Mouse (Mus musculus): ENCODE results near the gene 1700074P13Rik.
"Not testable (repeated sequence)": the region's sequence is repeated elsewhere in the genome, so short reads cannot be mapped to it uniquely, and the experiment has no call there.

The 1700074P13Rik gene

GRCm38 (mm10) chr6:40940457-40940856, at the start of gene 1700074P13Rik:
TSS of gene 1700074P13Rik (minus strand) at chr6:40940557.
- DNase-seq (ENCODE audit: low spot score in 2 of 2): no peak

DNA sequence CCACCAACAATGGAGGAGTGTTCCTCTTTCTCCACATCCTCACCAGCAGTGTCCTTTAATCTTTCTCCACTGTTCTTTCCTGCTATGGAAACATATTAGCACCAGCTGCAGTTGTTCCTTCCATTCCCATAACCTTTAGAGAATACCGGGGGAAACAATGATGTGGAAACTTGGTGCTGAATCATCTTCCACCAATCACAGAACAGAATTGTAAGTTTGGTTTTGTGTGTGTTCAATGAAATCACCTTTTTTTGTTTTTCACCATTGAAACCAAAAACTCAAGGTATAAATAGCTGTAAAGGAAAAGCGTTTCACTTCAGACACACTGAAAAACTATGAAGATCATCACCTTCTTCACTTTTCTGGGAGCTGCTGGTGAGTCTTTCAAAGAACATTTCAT, 24.1 kb upstream of the 1700074P13Rik start, which contains the start of gene 1810009J06Rik:
TSS of gene 1810009J06Rik (plus strand) at position 301 of the 400 bp plus-strand sequence.
- not testable (repeated sequence) for DNase-seq (ENCODE audit: low spot score in 2 of 2)

DNA sequence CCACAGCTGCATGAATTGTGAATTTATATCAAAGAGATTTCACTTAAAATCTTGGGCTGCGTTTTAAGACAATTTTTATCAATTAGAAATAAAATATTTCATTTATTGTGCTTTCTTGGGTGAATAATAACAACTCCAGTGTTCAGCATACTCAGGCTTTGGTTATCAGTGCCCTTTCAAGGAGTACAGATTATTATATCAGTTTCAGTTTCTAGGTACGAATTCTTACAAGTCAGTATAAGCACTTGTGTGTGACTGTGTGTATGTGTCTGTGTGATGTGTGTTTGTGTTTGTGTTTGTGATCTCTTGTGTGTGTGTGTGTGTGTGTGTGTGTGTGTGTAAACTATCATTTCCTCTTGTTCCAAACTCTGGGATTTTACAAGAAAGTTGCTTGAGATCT, 13.4 kb upstream of the 1700074P13Rik start:
- DNase-seq (ENCODE audit: low spot score in 2 of 2): no peak

GRCm38 (mm10) chr6:40951770-40952169, 11.4 kb upstream of the 1700074P13Rik start, which contains the start of gene Gm4744:
TSS of gene Gm4744 (minus strand) at chr6:40951870.
- no peak for DNase-seq (ENCODE audit: low spot score in 2 of 2)

DNA sequence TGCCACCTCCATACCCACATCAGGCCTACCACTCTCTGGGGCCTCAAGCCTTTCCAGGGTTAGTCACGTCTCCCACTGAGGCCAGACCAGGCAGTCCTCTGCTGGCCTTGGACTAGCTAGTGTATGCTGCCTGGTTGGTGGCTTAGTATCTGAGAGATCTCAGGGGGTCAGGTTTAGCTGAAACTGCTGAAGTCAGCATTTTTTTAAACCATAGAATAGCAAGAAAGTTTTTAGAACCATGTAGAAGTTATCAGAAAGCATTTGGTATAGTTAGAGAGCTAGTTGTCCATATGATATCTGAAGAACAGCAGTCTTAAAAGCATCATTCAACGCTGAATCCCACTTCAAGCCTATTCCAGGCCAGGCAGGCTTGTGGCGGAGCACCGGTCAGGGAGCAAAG, 20.4 kb downstream of the 1700074P13Rik start:
- DNase-seq (ENCODE audit: low spot score in 2 of 2): no peak

DNA sequence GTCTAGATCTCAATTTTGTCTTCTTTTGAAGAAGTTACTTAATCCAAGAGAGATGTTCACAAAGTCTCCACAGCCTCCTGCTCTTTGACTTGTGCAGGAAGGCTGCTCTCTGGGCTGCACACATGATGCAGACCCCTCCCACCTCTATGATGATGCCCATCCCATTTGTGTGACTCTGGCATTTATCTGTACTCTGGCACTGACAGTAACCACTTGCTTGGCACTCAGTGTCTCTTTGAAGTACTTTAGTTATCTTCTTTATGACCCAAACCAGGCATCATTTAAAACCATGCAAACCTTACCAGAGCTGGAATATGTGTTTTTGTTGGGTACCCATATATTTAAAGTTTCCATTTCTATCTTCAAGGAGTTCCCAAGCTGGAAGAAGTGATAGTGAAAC, 40.1 kb downstream of the 1700074P13Rik start, which contains the start of gene Prss58:
TSS of gene Prss58 (minus strand) at position 101 of the 400 bp plus-strand sequence.
- DNase-seq (ENCODE audit: low spot score in 2 of 2): no peak

DNA sequence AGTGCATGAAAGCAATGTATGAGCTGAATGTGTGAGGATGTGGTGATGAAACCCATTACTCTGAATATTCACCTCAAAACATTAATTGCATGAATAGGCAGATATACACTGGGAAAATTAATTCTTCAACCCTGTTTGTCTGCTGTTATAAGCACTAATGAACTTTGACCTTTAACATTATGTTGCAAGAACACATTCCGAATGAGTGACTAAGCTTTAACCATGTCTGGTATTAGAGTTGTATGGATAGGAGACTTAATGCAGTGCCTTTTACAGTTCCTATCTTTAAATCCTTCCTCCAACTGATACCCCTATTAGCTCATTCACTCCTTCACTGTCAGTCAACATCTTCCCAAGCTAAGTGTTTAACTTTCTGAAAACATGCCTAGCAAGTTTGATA, 45.6 kb downstream of the 1700074P13Rik start:
- DNase-seq (ENCODE audit: low spot score in 2 of 2): no peak

DNA sequence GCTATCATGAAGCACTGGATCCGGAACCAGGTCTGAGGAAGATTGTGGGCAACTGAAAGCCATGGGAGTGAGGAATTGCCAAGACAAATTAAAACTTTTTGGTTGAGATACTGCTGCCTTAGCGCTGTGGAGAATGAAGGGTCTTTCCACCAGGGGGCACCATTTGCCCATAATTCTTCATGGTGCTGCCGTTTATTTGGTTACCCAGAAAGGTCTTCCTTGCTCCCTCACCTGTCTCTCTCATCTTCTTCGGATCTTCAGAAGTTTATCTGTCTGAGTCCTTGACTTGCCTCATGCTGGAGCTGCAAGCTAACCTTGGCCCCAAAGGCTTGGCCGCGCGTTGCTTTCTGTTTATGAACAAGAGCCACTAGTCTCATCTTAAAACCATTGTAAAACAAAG, 46.8 kb downstream of the 1700074P13Rik start:
- DNase-seq (ENCODE audit: low spot score in 2 of 2): no peak

DNA sequence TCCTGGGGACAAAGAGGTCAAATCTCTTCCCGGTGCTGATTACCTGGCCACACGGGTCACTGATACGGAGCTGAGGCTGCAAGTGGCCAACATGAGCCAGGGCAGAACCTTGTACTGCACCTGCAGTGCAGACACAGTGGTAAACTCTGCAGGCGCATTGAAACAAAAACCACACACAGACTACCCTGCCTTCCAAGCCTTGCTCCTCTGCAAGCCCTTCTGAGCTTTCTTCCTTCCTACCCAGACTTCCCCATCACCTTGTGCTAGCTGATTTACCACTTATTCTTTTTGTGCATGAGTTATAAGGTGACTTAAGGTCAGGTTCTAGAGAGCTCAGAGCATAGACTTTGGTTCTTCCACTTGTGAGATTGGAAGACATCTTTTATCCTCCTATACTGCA, 48.6 kb downstream of the 1700074P13Rik start:
- DNase-seq (ENCODE audit: low spot score in 2 of 2): no peak

GRCm38 (mm10) chr6:40890973-40891372, 49.4 kb downstream of the 1700074P13Rik start:
- DNase-seq (ENCODE audit: low spot score in 2 of 2): no peak

DNA sequence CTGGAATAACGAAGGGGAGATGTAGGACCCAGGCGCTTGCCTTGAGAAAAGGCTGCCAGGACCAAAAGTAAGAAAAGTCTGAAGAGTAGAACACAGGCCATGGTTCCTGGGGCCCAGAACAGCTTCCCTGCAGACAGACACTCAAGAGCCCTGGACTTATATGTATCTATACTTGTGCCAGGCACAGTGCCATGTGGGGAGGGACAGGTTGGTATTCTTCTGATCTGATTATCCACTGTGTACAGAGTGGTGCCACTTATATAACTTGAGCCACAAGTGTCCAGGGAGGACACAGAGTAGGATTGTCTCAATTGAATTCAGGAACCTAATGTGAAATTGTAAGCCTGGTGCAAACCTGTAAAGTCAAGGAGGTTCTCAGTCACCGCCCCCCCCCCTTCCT, 53.0 kb downstream of the 1700074P13Rik start, which contains the start of gene Moxd2:
TSS of gene Moxd2 (minus strand) at position 101 of the 400 bp plus-strand sequence.
- no peak for DNase-seq (ENCODE audit: low spot score in 2 of 2)
